Mouse (Mus musculus) right cerebral cortex, postnatal 36 days (tissue): ENCODE results near the gene Pigk.

Source experiments
- DNase-seq, 2 experiments: peaks; one replicate each; pipeline ENCODE4 v3.0.0; 2022; ENCODE audit warnings: low spot score in 2 of 2, mixed read lengths in 1 of 2

Gene Pigk

DNA sequence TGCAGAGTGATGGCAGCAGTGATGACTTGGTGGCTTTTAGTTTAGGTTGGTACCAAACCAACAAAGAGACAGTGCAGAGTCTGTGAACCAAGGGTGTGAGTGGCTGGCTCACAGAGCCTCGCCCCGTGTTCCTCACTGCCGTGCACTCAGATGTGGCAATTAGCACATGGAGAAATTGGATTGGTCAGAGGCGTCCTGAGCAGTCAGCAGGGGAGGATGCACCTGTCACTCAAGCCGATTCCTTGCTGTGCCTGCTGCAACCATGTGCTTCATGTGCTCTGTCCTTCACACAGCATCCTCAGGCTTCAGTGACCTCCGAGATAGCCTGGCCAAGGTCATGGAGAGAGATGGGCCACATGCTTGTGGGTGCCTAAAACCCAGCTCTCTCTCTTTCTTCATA is 14.3 kb downstream of the Pigk start:
- DNase-seq, result no peak

DNA sequence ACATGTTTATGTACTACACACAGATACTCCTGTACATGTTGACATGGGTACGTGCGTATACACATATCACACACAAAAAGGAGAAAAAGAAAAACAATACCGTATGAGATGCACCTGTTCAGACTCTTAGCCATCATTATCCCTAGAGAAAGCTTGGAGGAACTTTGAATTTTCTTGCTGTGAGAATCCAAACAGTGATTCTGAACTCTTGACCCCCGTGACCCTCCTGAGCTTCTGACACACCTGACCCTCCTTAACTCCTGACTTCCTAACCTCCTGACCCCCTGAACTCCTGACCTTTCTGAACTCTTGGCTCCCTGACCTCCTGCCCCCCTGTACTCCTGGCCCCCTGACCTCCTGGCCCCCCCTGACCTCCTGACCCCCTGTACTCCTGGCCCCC is 19.1 kb downstream of the Pigk start:
- no peak for DNase-seq

DNA sequence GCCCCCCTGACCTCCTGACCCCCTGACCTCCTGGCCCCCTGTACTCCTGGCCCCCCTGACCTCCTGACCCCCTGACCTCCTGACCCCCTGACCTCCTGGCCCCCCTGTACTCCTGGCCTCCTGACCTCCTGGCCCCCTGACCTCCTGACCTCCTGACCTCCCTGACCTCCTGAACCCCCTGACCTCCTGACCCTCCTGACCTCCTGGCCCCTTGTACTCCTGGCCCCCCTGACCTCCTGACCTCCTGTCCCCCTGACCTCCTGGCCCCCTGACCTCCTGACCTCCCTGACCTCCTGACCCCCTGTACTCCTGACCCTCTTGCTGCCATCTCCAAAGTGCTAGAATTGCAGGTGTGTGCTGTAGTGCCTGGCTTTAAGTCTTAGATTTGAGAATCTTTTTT is 19.6 kb downstream of the Pigk start:
- no peak for DNase-seq

DNA sequence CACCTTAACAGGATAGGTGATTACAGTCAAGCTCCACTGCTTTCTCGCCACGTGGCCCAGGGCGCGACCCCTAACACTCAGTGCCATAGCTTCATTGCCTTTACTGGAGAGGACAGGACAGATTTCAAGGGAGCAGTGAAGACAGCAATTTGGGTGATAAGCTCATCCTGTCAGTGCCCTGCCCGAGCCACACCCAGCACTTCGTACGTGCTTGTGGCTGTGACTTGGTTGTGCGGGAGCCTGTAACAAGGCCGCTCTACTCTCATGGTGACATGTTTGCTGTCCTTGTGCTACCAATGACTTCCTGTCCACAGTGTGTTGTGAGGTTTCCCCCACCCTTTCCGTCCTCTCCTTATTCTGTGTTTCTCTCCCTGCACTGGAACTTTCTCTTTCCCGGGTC is 20.2 kb downstream of the Pigk start:
- no peak for DNase-seq

DNA sequence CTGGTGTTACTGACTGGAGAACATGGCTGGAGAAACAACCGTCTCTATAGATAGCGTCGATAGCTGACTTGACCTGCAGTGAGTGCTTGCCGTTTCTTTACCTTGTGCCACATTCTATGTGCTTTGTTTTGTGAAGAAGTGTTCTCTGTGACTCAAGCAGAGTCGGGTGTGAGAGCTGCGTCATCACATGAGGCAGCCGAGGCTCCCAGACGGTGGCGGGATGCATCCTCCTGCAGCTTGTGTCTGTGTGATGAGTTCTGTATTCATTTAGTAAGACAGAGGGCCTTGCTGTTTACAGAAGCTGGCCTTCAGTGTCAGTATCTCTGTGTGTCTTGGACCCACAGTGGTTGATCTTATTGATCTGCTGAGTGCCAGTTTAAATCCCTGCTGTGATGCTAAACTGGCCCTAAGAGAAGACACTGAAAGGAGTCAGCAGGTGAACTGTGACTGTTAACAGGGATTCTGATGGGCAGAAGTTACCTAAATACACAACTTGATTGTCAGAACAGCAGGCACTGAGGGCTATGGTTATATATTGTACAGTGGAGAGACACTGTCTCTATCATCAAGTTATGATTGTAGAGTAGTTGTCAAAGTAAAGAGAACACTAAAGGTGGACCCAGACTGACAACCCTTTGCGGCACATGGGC is 21.8 kb downstream of the Pigk start:
- DNase-seq, result no peak

DNA sequence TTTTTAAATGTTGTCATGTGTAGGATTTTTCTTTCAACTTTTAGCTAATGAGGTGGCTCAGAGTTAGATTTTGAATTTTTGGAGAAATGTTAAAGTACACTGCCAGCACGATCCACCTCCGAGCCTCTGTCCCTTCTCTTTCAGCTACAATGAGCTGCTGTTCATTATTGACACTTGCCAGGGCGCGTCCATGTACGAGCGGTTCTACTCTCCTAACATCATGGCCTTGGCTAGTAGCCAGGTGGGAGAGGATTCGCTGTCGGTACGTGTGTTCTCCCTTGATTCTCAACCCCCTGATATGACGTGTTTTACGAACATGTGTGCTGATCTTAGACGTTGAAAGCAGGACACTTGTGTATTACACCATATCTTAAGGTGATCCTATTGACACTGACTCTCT is 30.4 kb downstream of the Pigk start:
- DNase-seq, result no peak

DNA sequence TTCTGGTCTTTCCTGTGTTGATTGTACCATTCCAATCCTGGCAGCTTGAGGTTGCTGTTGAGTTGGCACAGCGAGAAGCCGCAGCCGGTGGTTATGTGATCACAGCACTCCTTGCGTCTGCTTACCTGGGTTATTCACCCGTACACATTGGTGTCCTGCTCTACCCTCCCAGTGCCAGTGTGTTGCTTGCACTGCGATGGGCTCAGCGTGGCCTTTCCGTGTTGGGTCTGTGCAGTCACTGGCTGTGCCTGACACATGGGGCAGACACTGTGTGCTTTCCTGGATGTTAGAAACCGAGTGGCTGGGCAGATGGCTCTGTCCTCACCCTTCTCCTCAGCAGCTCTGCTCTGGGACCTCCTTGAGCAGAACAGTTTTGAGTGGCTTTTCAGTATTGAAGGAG is 31.7 kb downstream of the Pigk start:
- no peak for DNase-seq

DNA sequence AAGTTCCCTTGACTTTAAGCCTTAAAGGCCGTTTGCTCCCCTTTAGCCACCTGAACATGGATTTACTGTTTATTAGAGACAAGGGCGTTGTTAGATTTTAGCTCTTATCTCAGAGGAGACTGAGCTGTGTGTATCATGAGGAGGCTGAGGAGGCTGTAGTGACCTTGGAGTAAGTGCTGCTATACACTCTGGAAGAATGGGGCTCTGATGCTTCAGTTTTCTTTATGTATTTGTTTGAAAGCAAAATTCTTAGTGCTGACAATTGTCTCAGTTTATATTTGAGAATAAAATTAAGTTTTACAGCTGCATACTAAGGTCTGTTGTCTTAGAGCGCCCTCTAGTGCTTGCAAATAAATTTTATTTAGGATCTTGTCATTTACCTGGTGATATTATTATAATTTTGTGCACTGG is 35.6 kb downstream of the Pigk start:
- DNase-seq, result no peak

DNA sequence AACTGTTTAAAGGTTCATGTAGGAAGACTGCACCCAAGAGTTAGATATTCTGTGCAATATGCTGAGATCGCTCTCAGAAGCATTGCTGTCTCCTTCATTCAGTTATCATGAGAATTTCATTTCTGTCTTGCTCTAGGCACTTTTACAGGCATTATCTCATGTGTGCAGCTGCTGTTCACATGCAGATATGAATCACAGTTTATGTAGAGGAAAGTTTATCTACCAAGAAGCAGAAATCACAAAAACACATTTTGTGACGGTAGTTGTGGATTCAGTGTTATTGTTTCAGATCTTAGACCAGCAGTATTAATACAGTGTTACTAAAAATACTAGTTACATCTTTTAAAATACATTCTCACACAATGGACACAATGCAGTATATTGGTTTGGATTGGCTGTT is 36.0 kb downstream of the Pigk start:
- DNase-seq, result no peak

DNA sequence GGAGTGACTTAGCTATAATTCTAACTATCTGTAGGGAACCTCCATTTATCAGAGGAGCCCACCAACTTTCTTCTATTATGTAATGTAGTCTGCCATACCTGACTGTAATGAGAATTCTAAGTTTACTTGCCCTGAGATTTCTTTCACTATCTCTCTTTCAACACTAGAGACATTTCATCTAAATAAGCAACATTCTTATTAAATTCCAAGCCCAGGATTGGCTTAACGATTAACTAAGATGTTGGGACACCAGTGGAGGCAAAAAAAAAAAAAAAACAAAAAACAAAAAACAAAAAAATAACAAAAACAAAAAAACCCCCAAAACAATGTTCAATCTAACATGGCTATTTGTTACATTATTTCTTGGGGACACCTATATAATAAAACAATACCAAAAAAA is 39.0 kb downstream of the Pigk start:
- DNase-seq, result no peak

DNA sequence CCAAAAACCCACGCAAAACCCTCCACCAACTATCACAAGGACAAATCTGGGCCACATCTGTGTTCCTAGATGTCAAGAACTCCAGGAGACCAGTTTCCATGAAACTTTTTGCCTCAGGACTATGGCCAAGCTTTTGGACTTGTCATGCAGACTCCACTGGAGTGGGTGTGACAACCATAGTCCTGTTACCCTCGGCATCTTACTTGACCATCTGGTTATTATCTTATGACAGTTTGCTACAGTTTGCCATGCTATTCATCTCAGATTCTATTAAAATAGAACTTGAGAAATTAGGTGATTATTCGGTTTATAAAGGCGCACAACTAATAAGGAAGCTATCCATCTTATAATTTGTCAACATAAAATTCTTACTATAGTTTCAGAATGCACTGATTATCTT is 39.4 kb downstream of the Pigk start:
- DNase-seq, result no peak

DNA sequence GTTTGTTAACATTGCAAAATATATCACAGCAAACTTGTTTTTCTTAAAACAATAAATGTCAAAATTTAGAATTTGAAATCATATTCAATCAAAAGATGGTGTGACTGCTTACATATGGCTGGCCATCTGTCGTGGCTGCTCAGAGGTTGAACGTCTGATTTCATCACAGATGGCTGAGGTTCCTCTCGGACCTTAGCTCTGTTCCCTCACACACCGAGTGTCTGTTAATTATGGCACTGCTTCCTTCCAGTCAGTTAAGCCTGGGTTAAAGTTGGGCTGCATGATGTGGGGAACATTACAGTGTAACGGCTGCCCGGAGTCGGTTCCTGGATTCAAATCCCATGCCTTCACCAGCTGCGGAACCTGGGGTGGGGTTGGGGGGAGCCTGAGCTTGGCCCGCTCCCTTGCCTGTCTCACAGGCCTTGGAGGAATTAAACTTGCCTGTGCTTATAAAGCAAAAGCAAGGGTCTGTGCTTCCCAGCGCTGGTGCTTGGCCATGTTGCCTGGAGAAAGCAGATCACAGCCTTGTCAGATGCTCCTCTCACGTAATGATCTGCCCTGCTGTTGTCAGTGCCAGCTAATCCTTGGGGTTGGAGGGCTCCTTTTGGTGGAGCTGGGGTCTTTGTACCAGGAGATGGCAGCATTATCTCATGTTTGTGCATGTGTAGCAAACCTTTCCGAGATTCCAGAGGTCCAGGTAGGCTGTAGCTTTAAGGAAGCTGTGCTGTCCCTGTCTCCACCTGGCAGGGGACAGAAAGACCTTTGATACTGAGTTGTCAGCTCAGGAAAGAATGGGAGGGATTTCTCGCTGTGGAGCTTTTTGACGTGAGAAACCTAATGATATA is 40.2 kb downstream of the Pigk start:
- DNase-seq, result no peak

DNA sequence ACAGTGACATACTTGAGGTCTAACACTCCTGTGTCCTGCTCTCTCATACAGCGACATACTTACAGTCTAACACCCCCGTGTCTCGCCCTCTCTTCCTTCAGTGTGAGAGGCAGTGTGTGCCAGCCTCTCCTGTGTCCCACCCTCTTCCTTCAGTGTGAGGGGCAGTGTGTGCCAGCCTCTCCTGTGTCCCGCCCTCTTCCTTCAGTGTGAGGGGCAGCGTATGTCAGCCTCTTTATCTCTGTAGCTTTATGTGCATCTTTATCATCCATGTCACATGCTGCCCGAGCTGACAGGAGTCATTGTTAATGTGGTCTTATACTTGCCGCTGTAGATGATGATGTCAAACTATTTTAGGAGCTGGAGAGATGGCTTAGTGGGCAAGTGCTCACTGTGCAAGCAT is 41.6 kb downstream of the Pigk start:
- no peak for DNase-seq

DNA sequence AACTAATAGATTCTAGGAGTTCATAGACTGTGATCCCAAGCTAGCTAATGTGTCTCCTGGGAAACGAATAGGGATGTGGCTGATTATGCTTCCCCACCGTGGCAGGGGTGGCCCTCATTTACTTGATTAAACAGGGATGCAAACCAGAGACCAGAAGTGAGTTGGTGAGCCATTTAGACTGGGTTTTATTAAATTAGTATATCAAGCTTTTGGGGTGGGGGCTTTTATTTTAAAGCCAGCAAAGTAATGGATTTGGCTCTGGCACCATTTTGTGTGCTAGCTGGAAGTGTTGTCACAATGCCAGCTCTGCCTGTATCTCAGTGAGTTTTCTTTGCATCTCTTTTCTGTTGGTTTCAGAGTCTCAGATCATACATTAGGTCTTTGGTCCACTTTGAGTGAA is 43.0 kb downstream of the Pigk start:
- DNase-seq, result no peak

DNA sequence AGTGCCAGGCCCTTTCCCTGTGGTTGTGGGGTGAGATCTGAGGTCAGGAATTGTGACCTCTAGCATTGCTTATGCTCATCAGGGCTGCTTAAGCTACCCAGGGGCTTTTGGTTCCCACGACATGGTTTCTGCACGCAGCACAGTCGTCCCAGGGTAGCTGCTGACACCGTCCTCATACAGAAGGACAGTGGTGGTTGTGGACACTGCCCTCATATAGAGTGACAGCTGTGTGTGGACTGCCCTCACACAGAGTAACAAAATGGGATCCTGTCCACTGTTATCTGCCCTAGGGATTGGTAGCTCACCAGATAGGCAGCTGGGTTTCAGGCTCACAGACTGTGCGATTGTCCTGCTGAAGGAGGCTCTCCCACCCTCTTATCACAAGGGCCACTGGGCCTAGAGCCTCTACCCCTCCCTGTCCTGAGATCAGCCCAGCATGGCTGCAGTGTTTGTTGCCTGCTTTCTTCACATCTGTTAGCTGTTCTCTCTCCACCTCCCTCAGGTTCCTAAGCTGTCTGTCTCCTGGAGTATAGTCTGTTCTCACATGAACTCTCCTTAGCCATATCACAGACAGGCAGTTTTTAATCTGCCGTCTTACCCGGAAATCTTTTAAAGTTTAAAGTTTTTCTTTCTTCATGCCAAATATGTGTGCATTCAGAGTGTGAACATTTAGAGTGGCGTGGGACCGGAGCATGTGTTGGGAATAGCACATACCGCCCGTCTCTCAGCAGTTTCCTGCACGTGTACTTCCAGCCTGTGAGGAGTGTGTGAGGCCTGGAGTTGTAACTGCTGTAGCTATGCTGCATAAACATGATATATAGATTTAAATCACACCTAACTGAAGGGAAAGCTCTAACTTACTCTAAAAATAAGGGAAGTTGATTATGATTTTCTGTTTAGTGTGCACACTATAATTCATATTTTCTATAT is 43.8 kb downstream of the Pigk start:
- DNase-seq, result no peak

DNA sequence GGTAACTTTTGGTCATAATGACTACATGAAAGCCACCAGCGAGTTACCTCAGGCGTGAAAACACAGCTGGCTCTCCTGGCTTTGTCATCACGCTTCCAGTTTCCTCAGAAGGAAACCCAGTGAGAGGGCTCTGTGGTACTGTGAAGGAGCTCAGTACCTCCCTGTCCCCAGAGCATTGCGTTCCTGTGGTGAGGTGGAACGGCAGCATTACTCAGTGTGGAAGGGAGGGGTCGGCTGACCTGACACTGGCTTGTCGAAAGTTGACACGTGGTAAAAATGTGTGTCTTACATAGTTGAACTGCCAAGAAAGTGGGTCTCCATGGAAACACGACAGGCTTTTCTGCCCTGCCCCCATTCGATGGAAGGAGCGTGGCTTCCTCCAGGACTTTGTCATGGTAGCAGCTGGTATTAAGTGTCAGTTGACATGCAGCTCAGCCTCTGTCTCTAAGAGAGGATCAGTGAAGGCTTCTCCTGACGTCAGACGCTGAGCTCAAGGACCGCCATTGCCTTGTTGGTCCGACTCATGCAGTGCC is 44.7 kb downstream of the Pigk start:
- no peak for DNase-seq

DNA sequence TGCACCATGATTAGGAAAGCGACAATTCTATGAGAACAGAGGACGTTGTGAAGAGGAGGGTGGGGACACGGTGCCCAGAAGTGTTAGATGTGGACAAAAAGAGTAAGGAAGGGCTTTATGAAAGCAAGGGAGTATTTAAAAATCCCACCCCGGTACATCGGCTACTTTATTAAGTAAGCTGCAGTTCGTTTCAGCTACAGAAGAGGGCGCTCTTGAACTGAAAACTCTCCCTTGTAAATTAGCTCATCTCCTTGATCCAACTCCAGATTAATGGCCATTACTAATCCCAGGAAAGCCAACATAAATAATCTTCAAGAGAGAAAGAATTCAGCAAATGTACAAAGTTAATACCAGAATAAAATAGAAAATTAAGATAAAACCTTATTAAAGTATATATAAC is 47.2 kb downstream of the Pigk start:
- no peak for DNase-seq

DNA sequence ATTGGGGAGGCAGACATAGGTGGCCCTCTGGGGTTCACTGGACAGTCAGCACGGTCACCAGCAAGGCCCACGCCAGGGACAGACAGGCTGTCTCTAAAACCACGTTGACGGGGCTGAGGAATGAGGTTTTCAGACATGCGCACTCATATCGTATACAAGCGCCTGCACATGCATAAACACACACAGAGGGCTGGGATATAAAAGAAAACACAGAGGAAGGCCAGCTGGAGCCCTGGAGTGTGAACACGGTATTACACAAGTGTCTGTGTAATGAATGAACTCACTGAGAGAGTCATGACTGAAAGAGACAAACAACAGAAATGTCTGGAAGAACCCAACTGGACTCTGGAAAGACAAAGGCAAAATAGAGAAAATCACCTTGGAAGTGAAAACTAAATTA is 47.8 kb downstream of the Pigk start:
- no peak for DNase-seq

DNA sequence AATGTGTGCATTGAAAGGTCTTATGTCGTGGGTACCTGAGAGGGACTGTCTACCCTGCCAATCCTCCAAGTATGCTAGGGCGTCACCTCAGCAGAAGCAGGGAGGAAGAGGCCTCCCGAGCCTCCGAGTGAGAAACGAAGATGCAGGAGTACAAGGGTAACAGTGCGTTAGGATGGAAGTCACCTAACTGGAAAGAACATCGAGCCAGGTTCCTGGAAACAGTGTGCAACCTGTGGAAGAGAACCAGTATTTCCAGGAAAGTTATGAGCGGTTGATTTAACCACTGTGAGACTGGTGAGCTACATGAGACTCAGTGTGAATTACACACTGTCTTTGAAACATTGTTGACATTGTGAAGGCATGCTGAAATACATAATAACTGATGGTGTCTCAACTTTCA is 48.4 kb downstream of the Pigk start:
- DNase-seq, result no peak

DNA sequence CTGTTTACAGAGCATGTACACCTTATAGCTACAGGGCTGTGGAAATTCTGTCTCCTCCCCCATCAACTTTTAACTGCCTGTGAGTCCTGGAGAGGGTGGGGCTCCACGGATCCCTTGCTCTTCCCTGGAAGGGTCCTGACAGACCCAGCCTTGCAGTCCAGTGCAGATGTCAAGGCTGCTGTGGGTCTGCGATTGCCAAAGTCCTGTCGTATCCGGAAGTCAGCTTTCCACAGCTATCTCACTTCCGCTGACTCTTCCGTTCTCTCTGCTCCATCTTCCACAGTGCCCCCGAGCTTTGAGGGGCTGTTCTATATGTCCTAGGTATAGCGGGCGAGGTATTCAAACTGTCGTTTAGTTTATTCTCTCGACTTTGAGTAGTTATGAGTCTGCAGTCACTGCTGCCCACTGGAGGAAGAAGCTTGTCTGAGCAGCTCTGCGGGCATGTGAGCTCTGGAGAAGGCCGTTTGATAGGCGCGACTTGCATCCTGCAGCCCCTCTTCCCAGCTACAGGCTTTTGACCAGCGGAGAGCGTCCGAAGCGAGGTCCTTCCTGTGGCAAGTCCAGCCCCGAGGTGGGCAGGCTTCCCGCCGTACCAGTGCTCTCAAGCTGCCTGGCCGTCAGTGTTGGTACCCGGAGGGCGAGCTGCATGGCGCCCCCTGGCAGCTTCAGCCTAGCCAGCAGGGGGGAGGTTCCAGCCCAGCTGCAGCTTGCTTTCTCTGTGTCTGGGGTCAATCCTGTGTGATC is 49.4 kb downstream of the Pigk start:
- DNase-seq, result no peak

DNA sequence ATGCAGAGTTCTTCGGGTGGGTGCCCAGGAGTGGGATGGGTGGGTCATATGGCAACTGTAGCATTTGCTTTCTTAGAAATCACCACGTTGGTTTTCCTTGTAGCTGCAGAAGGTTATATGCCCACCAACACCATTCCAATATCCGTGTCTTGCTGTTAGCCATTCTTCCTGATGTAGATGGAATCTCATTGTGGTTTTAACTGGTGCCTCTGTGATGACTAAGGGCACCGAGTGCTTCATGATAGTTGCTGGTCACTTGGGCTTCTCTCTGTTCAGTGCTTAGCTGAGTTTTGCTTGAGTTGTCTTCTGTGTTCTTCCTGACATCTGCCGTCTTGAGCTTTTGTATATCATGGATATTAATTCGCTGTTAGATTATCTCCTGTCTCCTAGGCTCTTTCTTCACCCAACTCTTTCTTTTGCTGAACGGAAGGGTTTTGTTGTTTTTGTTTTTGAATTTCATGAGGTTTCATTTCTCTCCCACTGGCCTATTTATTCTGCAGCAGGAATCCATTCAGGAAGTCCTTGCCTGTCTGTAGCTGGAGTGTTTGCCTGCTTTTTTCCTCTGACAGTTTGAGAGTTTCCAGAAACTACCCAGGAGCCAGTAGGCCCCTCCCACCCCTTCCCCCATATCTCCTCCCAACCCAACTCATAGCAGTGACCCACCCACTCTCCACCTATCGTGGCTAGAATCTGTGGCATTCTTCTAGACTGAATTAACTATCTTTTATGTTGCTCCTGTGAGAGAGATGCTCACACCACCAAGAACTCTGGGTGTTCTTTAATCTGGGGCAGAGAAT is 50.8 kb downstream of the Pigk start:
- DNase-seq, result no peak
